Mouse (Mus musculus) telencephalon, adult 2 months (tissue): ENCODE measurements around the gene Map4k1.
"Not testable (repeated sequence)": the region's sequence is repeated elsewhere in the genome, so short reads cannot be mapped to it uniquely, and the experiment has no call there.

Source experiments
- DNase-seq: peaks from one replicate; pipeline ENCODE4 v3.0.0-alpha.2; 2011; ENCODE audit warnings: low read depth, low spot score

Map4k1 gene

GRCm38 (mm10) chr7:28955295-28955897 lies 26.5 kb upstream of the Map4k1 start:
- DNase-seq, result no peak

- DNase-seq, result no peak
Measured at GRCm38 (mm10) chr7:28956270-28956669, 25.6 kb upstream of the Map4k1 start.

- no peak for DNase-seq
Measured at GRCm38 (mm10) chr7:28957286-28957685, 24.6 kb upstream of the Map4k1 start.

- DNase-seq, result no peak
Measured at GRCm38 (mm10) chr7:28957997-28958725, 23.7 kb upstream of the Map4k1 start.

- no peak for DNase-seq
Measured at GRCm38 (mm10) chr7:28958770-28959169, 23.1 kb upstream of the Map4k1 start.

DNA sequence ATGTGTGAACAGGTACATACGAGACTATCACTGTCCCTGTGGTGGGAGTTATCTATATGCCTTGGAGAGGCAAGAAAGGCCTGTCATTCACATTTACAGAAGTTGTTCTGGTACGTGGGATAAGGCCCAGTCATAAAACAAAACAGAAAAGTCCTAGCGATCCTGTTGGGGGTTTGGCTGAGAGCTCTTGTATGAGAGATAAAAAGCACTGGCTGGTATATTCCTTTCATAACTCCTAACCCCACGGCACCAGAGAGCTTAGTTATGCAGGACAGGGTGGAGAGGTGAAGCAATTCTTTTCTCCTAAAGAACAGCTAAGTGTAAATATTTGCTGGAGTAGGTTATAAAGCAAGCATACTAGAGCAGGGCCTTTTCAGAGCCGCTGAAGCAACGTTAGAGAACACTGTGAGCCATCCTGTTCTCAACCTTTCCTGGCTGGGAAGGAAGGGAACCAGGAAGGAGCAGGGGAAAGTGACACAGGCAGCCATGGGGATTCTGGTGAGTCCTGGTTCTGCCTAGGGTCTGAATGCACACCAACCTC lies 22.3 kb upstream of the Map4k1 start:
- no peak for DNase-seq

DNA sequence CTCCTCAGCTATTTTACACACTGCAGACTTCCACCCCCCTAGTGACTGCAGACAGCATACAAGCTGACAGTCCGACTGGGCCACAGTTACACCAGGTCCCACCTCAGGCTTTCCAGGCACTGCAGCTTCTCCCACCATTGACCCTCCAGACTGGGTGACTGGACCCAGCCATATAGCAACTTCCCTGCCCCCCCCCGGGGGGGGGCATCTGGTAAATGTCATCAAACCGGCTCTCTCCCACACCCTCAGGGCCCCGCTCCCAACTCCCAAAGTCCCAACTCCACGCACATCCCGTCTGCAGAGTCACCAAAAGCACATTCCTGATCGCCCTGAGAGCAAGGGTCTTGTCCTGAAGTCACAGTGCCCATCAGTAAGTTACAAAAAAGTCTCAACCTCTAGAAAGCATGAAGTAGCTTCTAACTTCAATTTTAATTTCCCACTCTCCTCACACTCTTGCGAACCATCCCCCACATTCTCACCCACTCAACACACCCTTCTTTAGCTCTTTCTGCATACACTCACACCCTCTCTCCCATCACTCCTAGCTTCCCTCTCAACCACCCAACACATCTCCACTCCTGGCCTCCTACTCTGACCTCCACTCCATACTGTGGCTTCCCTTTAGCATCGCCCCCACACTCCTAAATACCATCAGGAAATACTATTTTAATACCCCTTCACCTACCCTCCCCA lies 21.4 kb upstream of the Map4k1 start:
- DNase-seq, result peak; percentile 69

- no peak for DNase-seq
Measured at GRCm38 (mm10) chr7:28961584-28961926, 20.3 kb upstream of the Map4k1 start.

- DNase-seq, result peak; percentile 86
Measured at GRCm38 (mm10) chr7:28961927-28962670, 19.8 kb upstream of the Map4k1 start, which contains the start of gene Actn4. Actn4 (minus strand) TSS chr7:28962340.

DNA sequence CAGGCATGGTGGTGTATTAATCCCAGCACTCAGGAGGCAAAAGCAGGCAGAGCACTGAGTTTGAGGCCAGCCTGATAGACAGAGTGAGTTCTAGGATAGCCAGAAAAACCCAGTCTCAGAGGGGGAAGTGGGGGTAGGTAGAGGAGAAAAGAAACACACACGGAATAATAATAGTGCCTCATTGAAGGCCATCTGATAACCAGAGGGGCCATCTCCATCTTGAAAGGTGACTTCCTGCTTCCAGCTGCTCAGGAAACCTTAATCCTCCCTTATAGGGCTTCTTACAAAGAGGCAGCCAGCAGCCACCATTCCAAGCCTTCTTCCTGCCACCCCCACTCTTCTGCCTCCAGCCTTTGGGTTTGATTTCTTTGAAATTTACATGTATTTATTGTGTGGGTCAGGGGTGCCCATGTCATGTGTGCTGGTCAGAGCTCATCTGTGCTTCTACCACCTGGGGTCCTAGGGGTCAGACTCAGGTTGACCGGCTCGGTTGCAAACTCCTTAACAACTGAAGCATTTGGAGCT lies 18.4 kb upstream of the Map4k1 start:
- no peak for DNase-seq

- DNase-seq, result no peak
Measured at GRCm38 (mm10) chr7:28965346-28965840, 16.5 kb upstream of the Map4k1 start.

DNA sequence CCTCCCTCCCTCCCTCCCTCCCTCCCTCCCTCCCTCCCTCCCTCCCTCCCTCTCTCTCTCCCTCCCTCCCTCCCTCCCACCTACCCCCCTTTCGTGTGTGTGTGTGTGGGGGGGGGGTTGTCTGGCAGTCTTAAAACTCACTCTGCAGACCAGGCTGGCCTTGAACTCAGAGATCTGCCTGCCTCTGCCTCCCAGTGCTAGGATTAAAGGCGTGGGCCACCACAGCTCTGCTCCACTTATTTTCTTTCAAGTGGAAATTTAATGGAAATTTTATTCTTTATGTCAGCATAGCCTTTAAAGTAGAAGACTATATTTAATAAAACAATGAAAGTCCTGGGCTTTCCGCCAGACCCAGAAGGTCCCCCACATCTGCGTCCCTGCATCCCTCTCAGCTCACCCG lies 15.7 kb upstream of the Map4k1 start:
- DNase-seq, result no peak

GRCm38 (mm10) chr7:28966751-28967505 lies 14.9 kb upstream of the Map4k1 start:
- DNase-seq, result no peak

DNA sequence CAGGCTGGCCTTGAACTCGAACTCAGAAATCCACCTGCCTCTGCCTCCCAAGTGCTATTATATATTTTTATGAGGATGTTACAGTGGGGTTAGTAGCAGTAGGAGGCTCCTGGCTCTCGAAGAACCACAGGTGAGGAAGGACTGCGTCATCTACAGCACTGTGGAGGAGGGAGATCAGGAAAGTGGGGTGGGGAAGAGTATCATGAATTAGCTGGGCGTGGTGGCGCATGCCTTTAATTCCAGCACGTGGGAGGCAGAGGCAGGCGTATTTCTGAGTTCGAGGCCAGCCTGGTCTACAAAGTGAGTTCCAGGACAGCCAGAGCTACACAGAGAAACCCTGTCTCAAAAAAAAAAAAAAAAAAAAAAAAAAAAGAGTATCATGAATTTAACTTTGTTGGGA lies 13.7 kb upstream of the Map4k1 start:
- DNase-seq, result not testable (repeated sequence)

DNA sequence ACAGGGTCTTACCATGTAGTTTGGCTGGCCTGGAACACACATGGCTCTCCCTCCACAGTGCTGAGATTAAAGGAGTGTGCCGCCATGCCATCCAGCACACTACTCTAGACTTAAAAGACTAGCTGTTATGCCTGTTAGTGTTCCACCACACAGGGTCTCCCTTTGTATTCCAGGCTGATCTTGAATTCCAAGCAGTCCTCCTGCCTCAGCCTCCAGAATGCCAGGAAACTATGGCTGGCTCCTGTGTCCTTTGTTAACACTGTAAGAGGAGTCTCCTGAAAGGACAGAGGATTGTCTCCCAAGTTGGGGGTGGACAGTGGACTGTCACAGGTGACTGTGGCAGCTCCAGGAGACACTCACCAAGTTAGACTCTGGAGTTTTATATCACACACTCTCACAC lies 12.6 kb upstream of the Map4k1 start:
- DNase-seq, result no peak

DNA sequence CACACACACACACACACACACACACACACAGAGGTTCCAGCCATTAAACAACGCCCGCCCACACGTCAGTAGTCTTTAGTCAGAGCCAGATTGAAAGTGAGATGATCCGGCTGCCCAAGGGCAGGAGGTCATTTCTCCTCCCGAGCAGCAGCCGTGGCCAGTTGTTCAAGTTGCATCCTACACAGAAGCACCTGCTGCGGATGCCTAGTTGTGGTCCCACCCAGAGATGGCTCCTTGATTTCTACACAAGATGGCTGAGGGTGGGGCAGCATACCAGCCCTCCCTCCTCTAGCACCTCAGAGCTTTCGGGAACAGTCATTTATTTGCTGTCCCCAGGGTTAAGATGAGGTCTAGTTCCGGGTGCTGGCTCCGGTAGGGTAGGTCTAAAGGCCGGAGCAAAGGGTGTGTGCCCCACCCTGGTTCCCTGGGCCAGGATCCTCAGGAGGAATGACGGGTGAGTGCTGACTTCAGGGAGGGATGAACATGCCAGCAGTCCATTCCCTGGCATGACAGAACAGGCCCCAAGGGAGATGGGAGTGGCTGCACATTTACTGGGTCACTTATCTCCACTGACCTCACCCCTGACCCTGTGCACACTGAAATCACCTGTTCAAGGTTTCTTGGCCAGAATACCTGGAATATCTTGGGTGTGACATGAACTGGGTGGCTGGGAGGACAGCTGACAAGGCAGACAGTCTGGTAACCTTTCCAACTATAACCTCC lies 12.0 kb upstream of the Map4k1 start:
- DNase-seq, result no peak

DNA sequence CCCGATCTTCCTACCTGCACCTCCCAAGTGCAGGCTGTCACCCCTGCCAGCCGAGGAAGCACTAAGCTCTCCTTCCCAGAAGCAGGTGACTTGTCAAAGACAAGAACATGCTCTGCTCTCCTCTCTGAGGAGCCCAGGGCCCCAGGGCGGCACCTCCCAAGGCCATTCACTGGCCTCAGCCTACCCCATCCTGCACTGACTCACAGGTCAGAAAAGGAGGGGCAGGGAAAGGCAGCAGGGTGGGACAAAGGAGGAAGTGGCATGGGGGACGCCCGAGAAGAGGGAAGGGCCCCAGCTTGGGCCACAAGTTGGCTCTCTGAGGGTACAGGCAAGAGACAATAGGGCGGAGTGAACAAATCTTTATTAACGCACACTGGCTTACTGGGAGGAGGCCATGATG lies 10.8 kb upstream of the Map4k1 start:
- no peak for DNase-seq

DNA sequence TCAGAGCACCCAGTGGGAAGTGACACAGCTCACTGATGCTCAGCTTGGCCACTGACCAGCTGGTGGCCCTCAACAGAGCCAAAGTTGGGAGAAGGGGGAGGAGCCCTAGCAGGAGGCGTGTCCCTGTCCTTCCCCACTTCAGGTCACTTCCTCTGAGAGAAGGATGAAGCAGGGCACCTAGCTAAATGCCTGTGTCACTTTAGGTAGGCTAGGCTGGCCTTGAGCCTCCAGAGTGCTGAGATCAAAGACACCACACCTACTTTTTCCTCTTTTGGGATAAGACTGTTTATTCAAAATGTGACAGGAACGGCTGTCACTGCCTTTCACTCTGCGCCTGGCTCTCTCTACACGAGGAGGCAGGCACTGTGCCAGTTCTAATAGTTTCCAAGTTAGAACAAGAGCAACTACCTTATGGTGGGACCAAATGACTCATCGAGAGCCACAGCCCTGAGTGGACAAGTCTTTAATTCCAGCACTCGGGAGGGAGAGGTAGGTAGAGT lies 10.0 kb upstream of the Map4k1 start:
- no peak for DNase-seq

DNA sequence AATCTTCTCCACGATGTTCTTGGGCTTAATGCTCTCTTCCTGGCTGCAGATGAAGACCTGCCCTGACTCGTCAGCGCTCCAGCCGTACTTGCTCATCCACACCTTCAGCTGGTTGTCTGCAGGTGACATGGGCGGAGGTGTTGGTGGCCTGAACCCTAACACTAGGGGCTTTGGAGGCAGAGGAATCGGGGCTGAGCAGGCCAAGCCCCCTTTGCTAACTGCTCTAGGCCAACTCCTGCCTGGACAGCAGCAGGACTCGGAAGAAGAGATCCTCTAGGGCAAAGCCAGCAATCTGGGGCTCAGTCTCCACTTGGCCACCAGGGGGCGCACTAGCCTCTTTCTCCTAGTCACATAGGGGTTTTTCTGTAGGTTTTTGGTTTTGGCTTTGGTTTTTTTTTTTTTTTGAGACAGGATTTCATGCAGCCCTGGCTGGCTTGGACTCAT lies 9.3 kb upstream of the Map4k1 start:
- DNase-seq, result no peak

DNA sequence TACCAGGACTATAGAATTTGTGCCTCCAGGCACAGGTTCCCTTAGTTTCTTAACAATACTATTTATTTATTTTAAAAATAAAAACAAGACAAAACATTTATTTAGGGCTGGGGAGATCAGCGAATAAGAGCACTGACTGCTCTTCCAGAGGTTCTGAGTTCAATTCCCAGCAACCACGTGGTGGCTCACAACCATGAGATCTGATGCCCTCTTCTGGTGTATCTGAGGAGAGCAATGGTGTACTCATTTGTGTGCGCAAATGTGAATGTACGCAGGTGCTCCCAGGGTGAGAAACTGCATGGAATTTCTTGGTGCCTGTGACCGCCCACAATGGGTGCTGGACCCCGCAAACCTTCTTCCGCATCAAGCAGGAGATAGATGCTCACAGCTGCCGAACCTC lies 8.8 kb upstream of the Map4k1 start:
- no peak for DNase-seq
